Mouse (Mus musculus) bone marrow macrophage, adult 2 months (primary cell): ENCODE data around the gene Nr4a1. TPM values are rescaled to one million over a fixed set of nuclear protein-coding genes. Genes with fewer than 3 reads are reported as not detected.

Experiments
- H3K27ac ChIP-seq: 2 replicates; pipeline ENCODE4 v1.5.1; 2012; ENCODE audit warnings: low read depth, low read length; ENCODE audit not compliant: insufficient read depth
- H3K4me1 ChIP-seq: 2 replicates; pipeline ENCODE4 v1.6.1; 2012; ENCODE audit warnings: low read length; ENCODE audit not compliant: control insufficient read depth, insufficient read depth
- H3K4me3 ChIP-seq: 2 replicates; pipeline ENCODE4 v1.5.1; 2012; ENCODE audit warnings: mild to moderate bottlenecking, low read length, moderate library complexity; ENCODE audit not compliant: insufficient read depth
- CTCF ChIP-seq: IDR thresholded peaks from 2 replicates; pipeline ENCODE4 v1.5.1; 2012; ENCODE audit warnings: low read depth, mild to moderate bottlenecking, low read length, moderate library complexity
- POLR2A ChIP-seq: IDR thresholded peaks from 2 replicates; pipeline ENCODE4 v1.6.1; 2012; ENCODE audit warnings: mild to moderate bottlenecking, low read depth, low read length, borderline replicate concordance
- polyA plus RNA-seq: library from polyadenylated mRNA; stranded (reverse); fragments of >200 nt; gene quantifications from 2 replicates; pipeline ENCODE4 v1.2.4, GENCODE M21; 2012; ENCODE audit not compliant: missing spikeins, insufficient read depth, insufficient read length

The Nr4a1 gene
- polyA plus RNA-seq, 1 experiment: 8.8 TPM

DNA sequence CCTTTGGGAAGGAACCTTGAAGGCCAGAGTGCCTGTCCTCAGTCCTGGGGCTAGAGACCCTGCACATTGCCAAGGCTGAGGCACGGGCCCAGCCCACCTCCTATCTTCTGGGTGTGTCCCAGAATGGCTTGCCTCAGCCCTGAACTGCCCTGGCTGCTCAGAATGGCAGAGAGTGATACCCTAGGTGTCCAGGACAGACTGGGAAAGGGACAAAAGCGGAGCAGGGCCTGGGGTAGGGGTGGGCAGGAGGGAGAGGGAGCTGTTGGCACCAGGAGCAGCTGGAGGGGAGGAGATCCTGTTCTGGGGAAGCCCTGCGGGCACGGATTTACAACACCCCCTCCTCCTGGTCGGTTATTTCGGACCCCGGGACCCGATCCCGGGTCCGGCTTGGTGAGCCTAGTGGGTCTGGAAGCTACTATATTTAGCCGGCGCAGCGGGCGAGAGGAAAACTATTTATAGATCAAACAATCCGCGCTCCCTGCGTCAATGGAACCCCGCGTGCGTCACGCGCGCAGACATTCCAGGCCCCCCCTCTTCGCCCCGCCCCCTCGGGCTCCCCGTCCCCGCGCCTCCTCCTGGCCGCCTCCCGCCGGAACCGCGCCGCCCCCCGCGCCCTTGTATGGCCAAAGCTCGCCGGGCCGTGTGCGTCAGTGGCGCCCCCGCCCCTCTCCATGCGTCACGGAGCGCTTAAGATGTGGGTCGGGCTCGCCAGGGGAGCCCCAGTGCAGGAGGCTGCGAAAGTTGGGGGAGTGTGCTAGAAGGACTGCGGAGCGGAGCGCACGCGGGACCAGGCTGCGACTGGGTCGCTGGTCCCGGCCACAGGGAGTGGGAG, 12.3 kb downstream of the Nr4a1 start:
- Histone ChIP-seq H3K4me3 (peak overlapping the region; percentile 88), H3K27ac (no peak overlapping the region), H3K4me1 (peaks cover 33% of the 10 kb centered on the region)
- TF ChIP-seq CTCF: no peak
- peak; percentile 30; the same call in 1 of the 2 replicates for TF ChIP-seq POLR2A

DNA sequence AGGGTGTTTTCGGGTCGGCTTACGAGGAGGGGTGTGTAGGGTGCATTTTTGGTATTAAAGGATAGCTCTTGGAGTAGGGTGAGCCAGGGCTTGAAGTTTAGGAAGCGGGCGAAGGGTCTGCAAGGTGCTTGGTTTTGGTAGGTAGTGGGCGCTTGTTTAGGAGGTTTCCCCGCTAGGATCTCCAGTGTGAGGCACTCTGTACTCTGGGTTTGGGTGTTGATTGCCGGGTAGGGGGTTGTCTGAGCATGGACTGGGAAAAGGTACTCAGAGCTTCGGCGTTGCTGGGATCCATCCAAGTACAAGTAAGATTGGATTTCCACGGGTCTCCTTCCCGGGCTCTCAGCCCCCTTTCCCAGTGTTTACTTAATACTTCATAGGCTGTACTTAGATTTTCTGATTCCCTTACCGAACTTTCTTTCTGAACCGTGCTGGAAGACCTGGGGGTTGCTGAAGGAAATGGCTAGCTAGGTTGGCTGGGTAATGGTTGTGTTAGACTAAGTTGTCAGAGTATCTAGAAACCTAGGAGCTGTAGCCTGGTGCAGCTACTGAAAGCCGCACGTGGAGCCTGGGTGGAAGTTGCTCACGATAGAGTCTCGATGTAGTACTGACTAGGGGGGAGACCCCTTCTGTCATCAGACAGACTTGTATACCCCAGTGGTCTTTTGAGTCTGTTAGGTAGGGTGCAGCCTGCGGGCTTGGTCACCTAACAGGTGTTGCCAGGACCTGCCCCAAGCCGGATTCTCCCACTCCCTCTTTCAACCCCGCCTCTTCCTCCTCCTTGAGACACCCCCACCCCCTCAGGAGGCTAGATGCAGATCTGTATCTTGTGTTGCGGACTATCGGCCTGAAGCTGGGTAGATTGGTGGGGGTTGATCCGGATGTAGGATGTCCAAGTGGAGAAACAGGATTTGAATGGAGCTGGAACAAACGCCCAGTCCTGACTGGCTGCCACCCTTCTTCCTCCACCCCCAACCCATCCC, 13.3 kb downstream of the Nr4a1 start:
- H3K4me3 ChIP-seq: peak overlapping the region; percentile 88

DNA sequence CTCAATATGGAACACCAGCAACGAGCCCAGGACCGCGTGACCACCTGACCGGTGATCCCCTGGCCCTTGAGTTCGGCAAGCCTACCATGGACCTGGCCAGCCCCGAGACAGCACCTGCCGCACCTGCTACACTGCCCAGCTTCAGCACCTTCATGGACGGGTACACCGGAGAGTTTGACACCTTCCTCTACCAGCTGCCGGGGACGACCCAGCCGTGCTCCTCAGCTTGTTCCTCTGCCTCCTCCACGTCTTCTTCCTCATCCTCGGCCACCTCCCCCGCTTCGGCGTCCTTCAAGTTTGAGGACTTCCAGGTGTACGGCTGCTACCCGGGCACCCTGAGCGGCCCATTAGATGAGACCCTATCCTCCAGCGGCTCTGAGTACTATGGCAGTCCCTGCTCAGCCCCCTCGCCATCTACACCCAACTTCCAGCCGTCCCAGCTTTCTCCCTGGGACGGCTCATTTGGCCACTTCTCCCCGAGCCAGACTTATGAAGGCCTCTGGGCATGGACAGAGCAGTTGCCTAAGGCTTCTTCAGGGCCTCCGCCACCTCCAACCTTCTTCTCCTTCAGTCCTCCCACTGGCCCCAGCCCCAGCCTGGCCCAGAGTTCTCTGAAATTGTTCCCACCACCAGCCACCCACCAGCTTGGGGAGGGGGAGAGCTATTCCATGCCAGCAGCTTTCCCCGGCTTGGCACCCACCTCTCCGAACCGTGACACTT, 16.2 kb downstream of the Nr4a1 start:
- no peak overlapping the region for H3K4me3 ChIP-seq
- TF ChIP-seq POLR2A (no peak), CTCF (no peak)
- H3K27ac ChIP-seq: no peak overlapping the region
- peaks cover 9% of the 10 kb centered on the region for H3K4me1 ChIP-seq

More for the DNA sequence above, 13.3 kb downstream of the Nr4a1 start:
- TF ChIP-seq CTCF (no peak), POLR2A (no peak)
- Histone ChIP-seq H3K27ac (no peak overlapping the region), H3K4me1 (peaks cover 26% of the 10 kb centered on the region)

DNA sequence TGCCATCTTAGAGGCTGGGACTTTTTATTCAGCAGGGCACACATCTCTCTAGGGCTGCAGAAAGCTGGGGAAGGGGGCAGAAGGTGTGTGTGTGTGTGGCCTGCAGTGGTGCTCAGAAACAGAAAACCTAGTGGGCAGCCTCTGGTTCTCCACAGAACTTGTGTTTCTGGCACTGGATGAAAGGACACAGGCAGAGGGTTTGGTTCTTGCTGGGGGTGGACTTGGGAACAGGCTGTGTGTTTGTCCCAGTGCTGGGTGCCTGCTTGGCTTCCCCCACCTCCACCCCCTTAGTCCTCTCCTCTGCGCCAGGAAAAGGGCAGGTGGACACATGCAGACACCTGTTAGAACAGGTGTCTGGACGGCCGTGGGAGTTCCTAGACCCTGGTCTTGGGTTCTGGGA, 17.0 kb downstream of the Nr4a1 start:
- Histone ChIP-seq H3K4me1 (peaks cover 2% of the 10 kb centered on the region), H3K4me3 (no peak overlapping the region), H3K27ac (no peak overlapping the region)
- TF ChIP-seq CTCF (no peak), POLR2A (no peak)

DNA sequence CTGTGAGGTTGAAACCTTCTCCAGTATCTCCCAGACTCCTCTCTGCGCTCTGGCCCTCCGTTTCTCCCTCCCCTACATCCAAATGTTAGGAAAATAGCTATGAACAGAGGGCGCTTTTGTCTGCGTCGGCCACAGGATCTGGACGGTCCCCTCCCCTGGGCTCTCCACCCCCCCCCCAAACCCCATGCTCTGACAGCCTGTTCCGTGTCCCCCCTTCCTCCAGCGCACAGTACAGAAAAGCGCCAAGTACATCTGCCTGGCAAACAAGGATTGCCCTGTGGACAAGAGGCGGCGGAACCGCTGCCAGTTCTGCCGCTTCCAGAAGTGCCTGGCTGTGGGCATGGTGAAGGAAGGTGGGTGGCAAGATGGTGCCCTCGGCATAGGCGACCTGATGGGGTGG, 17.4 kb downstream of the Nr4a1 start:
- H3K4me1 ChIP-seq: no peaks in the 10 kb centered on the region
- H3K4me3 ChIP-seq: no peak overlapping the region
- no peak for TF ChIP-seq CTCF
- no peak for TF ChIP-seq POLR2A
- no peak overlapping the region for H3K27ac ChIP-seq

DNA sequence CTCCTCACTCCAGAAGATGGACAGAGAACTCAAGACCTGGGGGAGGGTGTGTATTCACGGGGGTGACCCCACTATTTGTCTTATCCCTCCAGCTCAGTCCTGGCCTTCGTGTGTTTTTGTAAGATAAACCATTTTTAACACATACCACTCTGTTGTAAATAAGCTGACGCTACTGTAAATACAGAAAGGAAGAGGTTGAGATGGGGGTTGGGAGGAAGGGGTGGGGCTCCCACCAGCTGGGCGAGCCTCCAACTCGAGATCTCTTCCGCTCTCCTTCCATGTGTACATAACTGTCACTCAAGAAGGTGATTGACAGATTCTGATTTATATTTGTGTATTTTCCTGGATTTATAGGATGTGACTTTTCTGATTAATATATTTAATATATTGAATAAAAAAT, 20.3 kb downstream of the Nr4a1 start:
- Histone ChIP-seq H3K4me3 (no peak overlapping the region), H3K4me1 (peaks cover 4% of the 10 kb centered on the region; the same call in 1 of the 2 replicates), H3K27ac (no peak overlapping the region)
- TF ChIP-seq CTCF: no peak
- no peak for TF ChIP-seq POLR2A

DNA sequence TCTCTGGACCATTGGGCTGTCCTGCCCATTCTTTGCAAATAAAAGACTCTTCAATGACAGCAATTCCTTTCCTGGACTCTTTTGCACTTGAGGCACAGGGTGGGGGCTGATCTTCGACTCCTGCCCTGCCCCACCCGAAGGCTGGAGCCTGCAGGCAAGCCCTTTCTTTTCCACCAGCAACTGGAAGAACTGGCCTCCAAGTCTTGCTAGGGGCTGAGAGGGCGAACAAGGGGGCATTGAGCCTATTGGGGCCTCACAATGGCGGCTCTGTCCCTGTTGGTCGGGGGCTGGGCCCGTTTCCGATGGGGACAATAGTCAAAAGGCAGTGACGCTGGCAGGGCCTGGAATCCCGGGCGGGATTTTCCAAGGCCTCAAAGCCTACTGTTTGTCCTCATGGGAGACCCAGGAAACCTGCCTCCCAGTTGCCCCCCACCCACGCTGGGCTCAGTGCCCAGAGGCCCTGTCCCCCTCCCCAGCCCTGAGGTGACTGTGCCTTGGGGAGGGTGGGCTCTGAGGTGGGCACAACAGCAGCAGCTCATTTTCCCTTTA, 23.4 kb downstream of the Nr4a1 start:
- TF ChIP-seq CTCF (no peak), POLR2A (no peak)
- H3K27ac ChIP-seq: no peak overlapping the region
- H3K4me3 ChIP-seq: no peak overlapping the region
- peaks cover 4% of the 10 kb centered on the region; the same call in 1 of the 2 replicates for H3K4me1 ChIP-seq

DNA sequence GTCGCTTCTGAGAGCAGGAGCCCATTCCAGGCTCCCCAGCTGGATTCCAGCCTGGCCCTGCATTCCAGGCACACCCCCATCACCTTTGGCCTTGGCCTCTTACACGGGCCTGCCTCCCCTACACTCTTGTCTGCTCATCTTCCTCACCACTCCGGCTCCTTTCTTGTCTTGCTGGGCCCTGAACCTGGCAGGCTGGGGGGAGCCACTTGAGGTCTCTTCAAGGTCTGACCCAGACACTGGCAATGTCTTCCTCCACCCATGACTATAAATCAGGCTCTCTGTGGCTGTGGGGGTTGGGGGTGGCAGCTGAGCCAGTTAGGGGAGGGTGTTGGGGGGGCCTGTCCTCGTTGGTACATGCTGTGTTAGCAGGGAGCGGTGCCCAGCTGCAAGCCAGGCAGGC, 24.5 kb downstream of the Nr4a1 start:
- no peak for TF ChIP-seq CTCF
- no peak for TF ChIP-seq POLR2A
- no peak overlapping the region for H3K27ac ChIP-seq
- H3K4me1 ChIP-seq: peaks cover 8% of the 10 kb centered on the region; the same call in 1 of the 2 replicates
- no peak overlapping the region for H3K4me3 ChIP-seq

DNA sequence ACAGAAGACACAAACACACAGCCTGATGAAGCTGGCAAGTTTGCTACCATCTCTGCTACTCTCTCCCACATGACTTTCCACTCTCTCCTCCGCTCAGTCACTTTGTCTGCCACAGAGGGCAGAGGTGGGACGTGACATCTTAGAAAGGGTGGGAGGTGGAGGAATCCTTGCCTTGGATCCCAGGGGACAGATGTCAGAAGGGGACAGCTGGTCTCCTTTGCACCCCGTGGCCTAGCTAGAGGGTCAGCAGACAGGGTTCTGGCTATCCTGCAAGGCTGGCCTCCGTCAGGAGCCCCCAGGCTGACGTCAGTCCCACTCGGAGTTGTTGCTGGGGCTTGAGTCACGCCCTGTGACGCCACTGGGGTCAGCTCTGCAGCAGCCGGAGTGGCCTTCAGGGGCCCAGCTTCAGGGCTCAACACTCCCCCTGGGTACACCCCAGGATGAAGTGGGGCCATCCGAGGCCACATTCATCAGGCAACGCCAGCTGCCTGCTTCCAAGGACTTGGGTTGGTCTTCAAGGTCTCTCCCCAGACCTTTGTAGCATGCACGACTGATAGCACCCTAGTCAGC, 25.4 kb downstream of the Nr4a1 start:
- Histone ChIP-seq H3K4me1 (peaks cover 8% of the 10 kb centered on the region; the same call in 1 of the 2 replicates), H3K4me3 (no peak overlapping the region), H3K27ac (no peak overlapping the region)
- TF ChIP-seq POLR2A: no peak
- no peak for TF ChIP-seq CTCF
